Mouse (Mus musculus) lung, postnatal 0 days (tissue): Measurements from ENCODE around the gene Zscan21.

Source experiments
- CTCF ChIP-seq: IDR thresholded peaks from 2 replicates; pipeline ENCODE4 v1.5.1; 2016; ENCODE audit warnings: antibody characterized with exemption, mild to moderate bottlenecking
- EP300 ChIP-seq: IDR thresholded peaks from 2 replicates; pipeline ENCODE4 v1.6.1; 2016; ENCODE audit warnings: antibody characterized with exemption, mild to moderate bottlenecking, control low read depth

DNA sequence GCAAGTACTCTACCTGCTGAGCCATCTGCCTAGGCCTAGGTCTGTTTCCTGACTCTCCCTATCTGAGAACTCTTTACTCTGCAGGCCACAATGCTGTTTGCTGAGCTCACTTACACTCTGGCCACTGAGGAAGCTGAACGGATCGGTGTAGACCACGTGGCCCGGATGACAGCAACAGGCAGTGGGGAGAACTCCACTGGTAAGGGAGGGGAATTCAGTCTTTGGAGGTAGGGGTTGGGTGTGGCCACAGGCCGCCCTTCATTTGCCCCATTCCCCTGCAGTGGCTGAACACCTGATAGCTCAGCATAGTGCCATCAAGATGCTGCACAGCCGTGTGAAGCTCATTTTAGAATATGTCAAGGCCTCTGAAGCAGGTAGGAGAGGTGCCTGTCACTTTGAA is 46.3 kb downstream of the Zscan21 start:
- no peak for TF ChIP-seq CTCF
- no peak for TF ChIP-seq EP300
